9 mouse cellular contexts compared by ENCODE assay signal in genomic region chr2:129593876-129594421, GRCm38 (mm10). TPM values are rescaled to one million over a fixed set of nuclear protein-coding genes. Genes with fewer than 3 reads are reported as not detected.
DNase-seq lines count a peak whose midpoint lies in the region; ATAC-seq lines count a peak whose summit lies in the region.
"Had no signal": no experiment of that assay in that cellular context is flagged by ENCODE, and none has a peak within 500 bp of the region (broad histone marks: within the 10 kb centered on the region; RNA-seq: fewer than 3 reads in every experiment).

No protein-coding gene starts in this region.

- no peak for DNase-seq in heart, adult 18-20 months
- peak; percentile 62 for DNase-seq in cerebellum, adult 11 months
- DNase-seq in layer of hippocampus, adult 8-10 months (ENCODE audit: low spot score in 2 of 2): no peak
- no peak for DNase-seq in right cerebral cortex, postnatal 14 days

- peak overlapping the region in 1 of 2 experiments; percentile 97; a peak in 2 of 4 replicates for H3K27ac ChIP-seq in heart, embryonic 14.5 days (replicated peaks in 1 of 2; ENCODE audit: control insufficient read depth in 1 of 2, insufficient read depth in 1 of 2, low read depth in 2 of 2, low read length in 2 of 2)
- H3K27ac ChIP-seq in forebrain, embryonic 15.5 days (replicated peaks): peak overlapping the region; percentile 92
- peak overlapping the region; percentile 85 for H3K27ac ChIP-seq in limb, embryonic 12.5 days
- peak overlapping the region; percentile 92 for H3K27ac ChIP-seq in midbrain, embryonic 16.5 days (ENCODE audit: low read length)

- H3K9me3 ChIP-seq in heart, embryonic 14.5 days (ENCODE audit: control insufficient read depth, low read length): no peaks in the 10 kb centered on the region
- H3K9me3 ChIP-seq in forebrain, embryonic 15.5 days: no peaks in the 10 kb centered on the region
- H3K9me3 ChIP-seq in limb, embryonic 12.5 days: no peaks in the 10 kb centered on the region
- no peaks in the 10 kb centered on the region for H3K9me3 ChIP-seq in midbrain, embryonic 16.5 days (replicated peaks; ENCODE audit: control insufficient read depth, low read length, poor library complexity, severe bottlenecking)

- no peaks in the 10 kb centered on the region for H3K27me3 ChIP-seq in heart, embryonic 14.5 days (ENCODE audit: control insufficient read depth, insufficient read depth, low read length)
- H3K27me3 ChIP-seq in forebrain, embryonic 15.5 days: no peaks in the 10 kb centered on the region
- peaks cover 28% of the 10 kb centered on the region for H3K27me3 ChIP-seq in limb, embryonic 12.5 days
- H3K27me3 ChIP-seq in midbrain, embryonic 16.5 days (ENCODE audit: control insufficient read depth, insufficient read depth, low read depth, low read length): no peaks in the 10 kb centered on the region

- 7% methylated on average over 13 of the region's 13 CpGs for WGBS in heart, embryonic 14.5 days
- WGBS in forebrain, embryonic 15.5 days: 3% methylated on average over 13 of the region's 13 CpGs
- WGBS in limb, embryonic 12.5 days: 7% methylated on average over 13 of the region's 13 CpGs
- whole genome bisulfite sequencing in midbrain, embryonic 16.5 days: 4% methylated on average over 13 of the region's 13 CpGs

- peak overlapping the region; percentile 90 for H3K9ac ChIP-seq in heart, embryonic 14.5 days (ENCODE audit: low read length)
- H3K9ac ChIP-seq in forebrain, embryonic 15.5 days (replicated peaks): peak overlapping the region; percentile 83
- H3K9ac ChIP-seq in limb, embryonic 12.5 days (replicated peaks): peak overlapping the region; percentile 85
- H3K9ac ChIP-seq in midbrain, embryonic 16.5 days (ENCODE audit: low read depth, low read length): peak overlapping the region; percentile 87

- peaks cover 22 to 54% of the 10 kb centered on the region in 2 experiments for H3K4me1 ChIP-seq in heart, embryonic 14.5 days (ENCODE audit: control insufficient read depth in 2 of 2, insufficient read depth in 2 of 2, low read length in 2 of 2)
- H3K4me1 ChIP-seq in forebrain, embryonic 15.5 days: peaks cover 27% of the 10 kb centered on the region
- peaks cover 20% of the 10 kb centered on the region for H3K4me1 ChIP-seq in limb, embryonic 12.5 days (replicated peaks)
- peaks cover 36% of the 10 kb centered on the region for H3K4me1 ChIP-seq in midbrain, embryonic 16.5 days (ENCODE audit: control insufficient read depth, insufficient read depth, low read length)

- no peaks in the 10 kb centered on the region for H3K36me3 ChIP-seq in heart, embryonic 14.5 days (ENCODE audit: control insufficient read depth, insufficient read depth, low read length)
- no peaks in the 10 kb centered on the region for H3K36me3 ChIP-seq in forebrain, embryonic 15.5 days
- H3K36me3 ChIP-seq in limb, embryonic 12.5 days: no peaks in the 10 kb centered on the region
- H3K36me3 ChIP-seq in midbrain, embryonic 16.5 days (ENCODE audit: control insufficient read depth, insufficient read depth, low read length): no peaks in the 10 kb centered on the region
- H3K36me3 ChIP-seq: G1E had no signal

- peak overlapping the region; percentile 78 to 82 for H3K4me3 ChIP-seq in heart, embryonic 14.5 days (ENCODE audit: control insufficient read depth in 1 of 2, insufficient read depth in 1 of 2, low read depth in 1 of 2, low read length in 2 of 2)
- peak overlapping the region; percentile 79 for H3K4me3 ChIP-seq in forebrain, embryonic 15.5 days
- H3K4me3 ChIP-seq in limb, embryonic 12.5 days (replicated peaks): peak overlapping the region; percentile 67
- H3K4me3 ChIP-seq in midbrain, embryonic 16.5 days (ENCODE audit: low read depth, low read length): peak overlapping the region; percentile 77

- ATAC-seq in heart, embryonic 14.5 days (ENCODE audit: insufficient number of reproducible peaks, insufficient read depth, low FRiP score, low read depth): no peak
- peak; percentile 50 for ATAC-seq in forebrain, embryonic 15.5 days (replicated peaks)
- ATAC-seq in limb, embryonic 12.5 days (ENCODE audit: insufficient number of reproducible peaks, insufficient read depth, low FRiP score, low TSS enrichment, low read depth): peak; percentile 30; the same call in 1 of the 2 replicates
- ATAC-seq in midbrain, embryonic 16.5 days: peak; percentile 20

- peak overlapping the region; percentile 91 for H3K4me2 ChIP-seq in heart, embryonic 14.5 days (ENCODE audit: low read length)
- H3K4me2 ChIP-seq in forebrain, embryonic 15.5 days (replicated peaks): peak overlapping the region; percentile 89
- H3K4me2 ChIP-seq in limb, embryonic 12.5 days: peak overlapping the region; percentile 88
- peak overlapping the region; percentile 73 for H3K4me2 ChIP-seq in midbrain, embryonic 16.5 days (ENCODE audit: low read length)

RNA-seq across cellular contexts. Expression of gene Sirpa, which starts 1.3 kb away (rescaled TPM):
- 19.8 and 20.8 TPM in 2 replicates for polyA plus RNA-seq in heart, embryonic 14.5 days (2014; fragmentation: Nextera tagmentation; extraction: Ambion mirVana)
- total RNA-seq in heart, adult 18-20 months (2021): 10 to 100 TPM; 27.5 to 29.4 TPM
- 26.7 and 28.5 TPM in 2 replicates for polyA plus RNA-seq in forebrain, embryonic 15.5 days (2015; fragmentation: Nextera tagmentation; extraction: Ambion mirVana)
- polyA plus RNA-seq in limb, embryonic 12.5 days (2016; fragmentation: Nextera tagmentation; extraction: Ambion mirVana): 17.0 and 17.8 TPM in 2 replicates
- polyA plus RNA-seq in midbrain, embryonic 16.5 days (2015; fragmentation: Nextera tagmentation; extraction: Ambion mirVana): 41.3 and 45.9 TPM in 2 replicates
- total RNA-seq in layer of hippocampus, adult 8-10 months (2022): 100 to 1,000 TPM; 317 to 358 (median 338) TPM
- polyA plus RNA-seq: G1E had no signal

RNA-seq across cellular contexts. Expression of gene F830045P16Rik, which starts 57.5 kb away (rescaled TPM):
- not detected in 2 replicates for polyA plus RNA-seq in heart, embryonic 14.5 days (2014; fragmentation: Nextera tagmentation; extraction: Ambion mirVana)
- not detected for total RNA-seq in heart, adult 18-20 months (2021)
- polyA plus RNA-seq in forebrain, embryonic 15.5 days (2015; fragmentation: Nextera tagmentation; extraction: Ambion mirVana): not detected in 2 replicates
- not detected in 2 replicates for polyA plus RNA-seq in limb, embryonic 12.5 days (2016; fragmentation: Nextera tagmentation; extraction: Ambion mirVana)
- polyA plus RNA-seq in midbrain, embryonic 16.5 days (2015; fragmentation: Nextera tagmentation; extraction: Ambion mirVana): not detected in 2 replicates
- 1 to 10 TPM in 2 of 4 experiments, under 1 TPM in 2; 0.24 to 1.8 (median 0.93) TPM for total RNA-seq in layer of hippocampus, adult 8-10 months (2022)
- total RNA-seq: G1E had no signal
- polyA plus RNA-seq: G1E had no signal
